Mouse (Mus musculus) hindbrain, embryonic 13.5 days (tissue): ENCODE data around the gene Armc12. TPM values are rescaled to one million over a fixed set of nuclear protein-coding genes. Genes with fewer than 3 reads are reported as not detected.

ENCODE experiments used
- ATAC-seq: fragments of 200-750 bp; cut with Nextera tagmentation; 2 replicates; pipeline ENCODE4 v1.8.0; 2017; ENCODE audit warnings: moderate TSS enrichment; ENCODE audit not compliant: low FRiP score
- H3K27ac ChIP-seq: fragments of 300-500 bp; sonication (generic); 2 replicates; pipeline ENCODE4 v1.5.1; 2015; ENCODE audit warnings: inconsistent platforms, mild to moderate bottlenecking, moderate library complexity
- H3K27me3 ChIP-seq: fragments of 300-500 bp; sonication (generic); 2 replicates; pipeline ENCODE4 v1.6.1; 2015; ENCODE audit warnings: mild to moderate bottlenecking, inconsistent platforms
- H3K36me3 ChIP-seq: fragments of 300-500 bp; sonication (generic); 2 replicates; pipeline ENCODE4 v1.6.1; 2015; ENCODE audit warnings: mild to moderate bottlenecking, inconsistent platforms
- H3K4me1 ChIP-seq: fragments of 300-500 bp; sonication (generic); replicated peaks from 2 replicates; pipeline ENCODE4 v1.6.1; 2015; ENCODE audit warnings: inconsistent platforms
- H3K4me2 ChIP-seq: fragments of 300-500 bp; sonication (generic); 2 replicates; pipeline ENCODE4 v1.6.1; 2015; ENCODE audit warnings: inconsistent platforms, mild to moderate bottlenecking, moderate library complexity
- H3K4me3 ChIP-seq: fragments of 300-500 bp; sonication (generic); 2 replicates; pipeline ENCODE4 v1.5.1; 2015; ENCODE audit warnings: mild to moderate bottlenecking, inconsistent platforms
- H3K9ac ChIP-seq: fragments of 300-500 bp; sonication (generic); 2 replicates; pipeline ENCODE4 v1.6.1; 2015; ENCODE audit warnings: mild to moderate bottlenecking, inconsistent platforms
- H3K9me3 ChIP-seq: fragments of 300-500 bp; sonication (generic); 2 replicates; pipeline ENCODE4 v1.6.1; 2016; ENCODE audit warnings: inconsistent platforms
- WGBS: fragments of 180-500 bp; shearing (Covaris S2); methylation state at CpG from one replicate; pipeline ENCODE4 v1.1.7; 2015; 5-methylcytosine and 5-hydroxymethylcytosine counted together
- polyA plus RNA-seq: library from polyadenylated mRNA; unstranded; fragments of >200 nt; fragmentation: Nextera tagmentation; extraction: Ambion mirVana; gene quantifications from 2 replicates; pipeline ENCODE4 v1.2.1, GENCODE M21; 2015

Gene Armc12
- not detected in 2 replicates for polyA plus RNA-seq

DNA sequence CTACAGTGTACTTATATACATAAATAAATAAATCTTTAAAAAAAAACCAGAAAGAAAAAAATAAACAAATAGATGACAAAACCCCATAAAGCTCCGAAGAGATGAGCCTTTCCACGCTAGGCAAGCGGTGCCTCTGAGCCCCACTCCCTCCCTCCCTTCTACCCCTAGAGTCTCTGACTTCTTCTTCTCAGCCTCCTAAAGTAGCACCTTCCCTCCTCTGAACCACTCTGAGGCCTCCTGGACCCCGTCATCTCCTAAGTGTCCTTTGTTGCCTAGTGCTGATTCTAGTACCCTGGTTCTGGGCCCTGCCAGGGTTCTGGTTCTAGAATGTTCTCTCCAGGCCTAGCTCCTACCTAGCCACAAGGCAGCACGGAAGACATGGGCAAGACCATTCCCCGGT lies at the start of gene Armc12:
Gene Armc12 (plus strand): TSS at position 301 of the 400 bp plus-strand sequence.
- Histone ChIP-seq H3K9ac (no peak within 1 kb of the TSS), H3K4me1 (peaks cover 13% of the 10 kb centered on the region), H3K4me3 (no peak within 1 kb of the TSS), H3K36me3 (no peaks in the 10 kb centered on the region), H3K9me3 (no peaks in the 10 kb centered on the region), H3K4me2 (no peak within 1 kb of the TSS; the same call in 1 of the 2 replicates), H3K27me3 (peaks cover 34% of the 10 kb centered on the region), H3K27ac (no peak within 1 kb of the TSS)
- WGBS = 88% methylated on average over 6 of the region's 6 CpGs
- no peak for ATAC-seq

DNA sequence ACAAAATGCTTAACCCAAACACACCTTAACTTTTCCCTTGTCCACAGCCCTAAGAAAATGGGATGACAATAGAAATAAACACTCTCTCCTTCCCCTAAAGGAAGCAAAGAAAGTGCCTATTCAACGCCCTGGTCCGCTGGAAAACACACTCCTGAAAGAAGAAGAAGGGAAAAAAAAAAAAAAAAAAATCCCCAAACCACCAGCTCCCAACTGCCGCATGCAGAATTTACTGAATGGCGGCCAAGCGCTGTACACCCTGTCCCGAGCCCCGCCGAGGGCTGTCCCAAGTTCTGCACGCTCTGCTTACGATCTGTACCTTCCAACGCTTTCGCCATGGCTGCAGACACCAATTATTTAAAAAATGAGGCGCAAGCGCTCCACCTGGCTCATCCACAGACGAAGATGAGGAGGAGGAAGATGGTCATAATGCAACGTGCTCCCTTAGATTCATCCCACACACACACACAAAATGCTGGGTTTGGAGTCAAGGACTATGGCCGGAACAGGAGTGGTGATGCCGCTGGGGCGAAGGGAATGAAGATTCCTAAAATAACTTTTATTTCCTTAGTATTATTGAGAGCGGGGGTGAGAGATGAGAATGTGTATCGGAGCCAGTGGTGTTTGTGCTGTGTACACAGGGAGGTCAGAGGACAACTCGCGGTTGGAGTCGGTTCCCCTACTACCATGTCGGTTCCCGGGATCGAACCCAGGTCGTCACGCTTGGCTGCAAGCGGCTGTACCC lies 45.7 kb upstream of the Armc12 start:
- H3K27me3 ChIP-seq = no peaks in the 10 kb centered on the region
- no peaks in the 10 kb centered on the region for H3K9me3 ChIP-seq
- WGBS = 5% methylated on average over 30 of the region's 30 CpGs
- no peaks in the 10 kb centered on the region for H3K36me3 ChIP-seq
- no peak for ATAC-seq
- H3K4me3 ChIP-seq = peak overlapping the region; percentile 86
- H3K9ac ChIP-seq = peak overlapping the region; percentile 84
- peak overlapping the region; percentile 76 for H3K4me2 ChIP-seq
- peaks cover 12% of the 10 kb centered on the region for H3K4me1 ChIP-seq
- peak overlapping the region; percentile 93 for H3K27ac ChIP-seq

DNA sequence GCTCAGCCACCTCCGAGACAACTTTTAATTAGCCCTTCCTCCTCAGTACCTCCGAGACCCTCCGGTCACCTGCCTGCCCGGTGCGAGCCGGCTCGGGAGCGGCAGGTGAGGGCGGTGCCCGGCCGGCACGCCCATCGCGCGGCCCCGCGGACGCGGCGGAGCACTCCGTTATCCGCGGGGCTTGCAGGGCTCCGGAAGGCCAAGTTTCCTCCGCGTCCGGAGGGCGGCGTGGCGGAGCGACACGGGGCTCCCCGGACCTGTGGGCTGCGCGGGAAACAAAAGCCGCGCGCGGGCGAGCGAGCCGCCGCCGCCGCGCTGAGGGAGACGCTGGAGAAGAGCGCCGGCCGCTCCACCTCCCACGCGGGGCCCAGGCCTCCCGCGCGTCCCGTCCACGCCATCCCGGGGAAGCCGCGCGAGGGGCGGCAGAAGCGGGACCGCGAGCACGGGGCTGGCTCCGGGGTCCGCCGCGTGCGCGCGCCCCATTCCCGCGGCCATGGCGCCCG lies 45.1 kb upstream of the Armc12 start:
- no peaks in the 10 kb centered on the region for H3K9me3 ChIP-seq
- H3K9ac ChIP-seq = peak overlapping the region; percentile 84
- peak; percentile 76 for ATAC-seq
- peak overlapping the region; percentile 93 for H3K27ac ChIP-seq
- H3K27me3 ChIP-seq = no peaks in the 10 kb centered on the region
- H3K36me3 ChIP-seq = no peaks in the 10 kb centered on the region
- peak overlapping the region; percentile 86 for H3K4me3 ChIP-seq
- H3K4me1 ChIP-seq = peaks cover 12% of the 10 kb centered on the region
- under 1% methylated on average over 73 of the region's 77 CpGs for WGBS
- H3K4me2 ChIP-seq = peak overlapping the region; percentile 76

DNA sequence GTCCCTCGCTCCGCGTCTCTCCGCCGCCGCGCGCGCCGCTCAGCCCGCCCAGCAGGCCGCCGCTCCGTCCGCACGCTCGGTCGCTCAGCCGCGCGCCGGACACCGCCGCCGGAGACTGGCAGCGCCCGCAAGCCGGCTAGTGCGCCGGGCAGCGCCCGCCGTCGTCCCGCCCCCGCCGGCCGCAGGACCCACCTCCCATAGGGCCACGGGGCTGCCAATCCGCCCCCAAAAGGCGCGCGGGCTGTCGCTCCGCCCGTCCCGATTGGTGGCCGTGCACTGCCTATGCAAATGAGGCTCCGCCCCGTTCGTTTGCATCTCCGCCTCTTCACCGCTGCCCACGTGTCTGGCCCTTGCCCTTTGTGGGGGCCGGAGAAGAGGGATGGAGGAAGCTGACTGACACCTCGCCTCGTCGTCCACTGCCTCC lies 44.6 kb upstream of the Armc12 start:
- no peaks in the 10 kb centered on the region for H3K9me3 ChIP-seq
- peak overlapping the region; percentile 76 for H3K4me2 ChIP-seq
- peaks cover 12% of the 10 kb centered on the region for H3K4me1 ChIP-seq
- H3K27ac ChIP-seq = peak overlapping the region; percentile 93
- no peaks in the 10 kb centered on the region for H3K36me3 ChIP-seq
- WGBS = 0% methylated on average over 44 of the region's 58 CpGs
- peak; percentile 98 for ATAC-seq
- no peaks in the 10 kb centered on the region for H3K27me3 ChIP-seq
- peak overlapping the region; percentile 84 for H3K9ac ChIP-seq
- peak overlapping the region; percentile 86 for H3K4me3 ChIP-seq

DNA sequence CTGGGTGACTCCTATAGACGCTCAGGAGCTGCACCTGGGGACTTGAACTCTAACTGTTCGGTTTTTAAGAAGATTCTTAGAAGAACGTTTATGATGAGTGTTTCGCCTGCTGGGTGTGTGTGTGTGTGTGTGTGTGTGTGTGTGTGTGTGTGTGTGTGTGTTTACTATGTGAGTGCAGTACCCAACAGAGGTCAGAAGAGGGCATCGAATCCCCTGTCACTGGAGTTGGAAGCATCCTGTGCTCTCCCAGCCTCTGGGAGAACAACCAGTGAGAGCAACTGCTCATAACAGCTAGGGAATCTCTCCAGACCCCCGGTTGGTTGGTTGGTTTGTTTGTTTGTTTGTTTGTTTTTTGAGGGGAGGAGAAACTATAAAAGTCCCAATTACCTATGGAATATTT lies 43.9 kb upstream of the Armc12 start:
- Histone ChIP-seq H3K36me3 (no peaks in the 10 kb centered on the region), H3K9ac (no peak overlapping the region), H3K4me1 (peaks cover 19% of the 10 kb centered on the region), H3K27ac (no peak overlapping the region; the same call in 1 of the 2 replicates), H3K4me2 (peak overlapping the region; percentile 76), H3K4me3 (peak overlapping the region; percentile 86), H3K9me3 (no peaks in the 10 kb centered on the region), H3K27me3 (no peaks in the 10 kb centered on the region)
- ATAC-seq = no peak; the same call in 1 of the 2 replicates
- 76% methylated on average over 6 of the region's 6 CpGs for WGBS

DNA sequence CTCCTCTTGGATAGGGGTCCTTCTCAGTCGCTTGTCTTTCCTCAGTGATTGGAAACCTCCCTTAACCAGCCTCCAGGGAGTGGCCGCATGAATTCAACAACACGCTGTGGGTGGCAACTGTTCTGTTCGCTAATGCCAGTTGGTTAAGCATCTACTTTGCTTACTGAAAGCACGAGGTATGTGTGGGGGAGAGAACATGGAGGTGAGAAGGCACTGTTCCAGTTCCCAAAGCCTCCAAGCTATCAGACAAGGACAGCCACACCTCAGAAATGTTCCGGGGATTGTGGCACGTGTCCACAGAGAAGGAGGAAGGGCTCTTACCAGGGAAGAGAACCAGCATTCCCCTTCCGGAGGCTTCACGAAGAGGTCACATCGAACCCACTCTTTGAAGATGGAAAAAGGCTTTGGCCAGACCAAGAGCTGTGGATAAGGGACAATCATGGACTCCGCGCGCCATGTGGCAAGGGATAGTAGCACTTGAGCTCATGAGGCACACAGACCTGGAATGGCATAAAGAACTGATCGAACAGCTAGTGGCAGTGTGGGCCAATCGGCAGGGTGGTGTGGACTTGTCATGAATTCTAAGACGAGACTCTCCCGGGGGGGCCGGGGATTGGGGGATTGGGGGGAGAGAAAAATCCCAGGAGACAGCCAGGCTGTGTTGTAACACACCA lies 42.9 kb upstream of the Armc12 start:
- Histone ChIP-seq H3K27ac (no peak overlapping the region), H3K9me3 (no peaks in the 10 kb centered on the region), H3K27me3 (no peaks in the 10 kb centered on the region), H3K4me3 (no peak overlapping the region), H3K4me2 (no peak overlapping the region), H3K36me3 (no peaks in the 10 kb centered on the region), H3K4me1 (peaks cover 20% of the 10 kb centered on the region), H3K9ac (no peak overlapping the region)
- ATAC-seq = no peak
- 90% methylated on average over 18 of the region's 18 CpGs for WGBS

DNA sequence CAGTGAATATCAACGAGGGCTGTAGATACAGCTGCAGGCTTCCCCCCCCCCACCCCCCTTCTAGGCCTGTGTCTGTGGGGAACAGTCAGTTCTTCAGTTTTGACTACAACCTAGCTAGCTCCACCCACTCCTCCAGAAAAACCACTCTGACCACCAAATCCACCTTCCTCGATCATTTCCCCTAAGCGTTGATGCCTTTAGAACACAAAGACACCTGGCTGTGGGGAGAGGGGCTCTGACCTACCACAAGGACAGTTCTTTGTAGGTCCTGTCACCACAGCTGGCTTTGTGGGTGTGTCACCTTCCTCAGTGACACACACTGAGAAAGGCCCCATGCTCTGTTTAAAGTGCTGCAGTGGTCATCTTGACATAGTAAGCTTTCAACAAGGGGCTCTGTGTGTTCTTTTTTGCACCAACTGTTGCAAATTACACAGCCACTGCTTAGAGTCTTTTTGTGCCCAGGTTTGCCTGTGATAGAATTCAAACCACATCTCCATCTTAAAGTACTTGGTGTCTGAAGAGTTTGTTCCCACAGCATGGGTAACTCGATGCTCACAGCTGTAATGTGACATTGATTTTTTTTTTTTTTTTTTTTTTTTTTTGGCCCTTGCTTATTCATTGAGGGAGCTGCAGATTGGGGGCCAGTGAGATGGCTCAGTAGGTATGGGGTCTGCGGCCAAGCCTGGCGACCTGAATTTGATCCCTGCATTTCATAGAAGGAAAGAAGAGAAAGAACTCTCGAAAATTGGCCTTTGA lies 42.2 kb upstream of the Armc12 start:
- no peaks in the 10 kb centered on the region for H3K36me3 ChIP-seq
- WGBS = 66% methylated on average over 7 of the region's 7 CpGs
- H3K9ac ChIP-seq = no peak overlapping the region
- H3K4me1 ChIP-seq = peaks cover 20% of the 10 kb centered on the region
- no peak for ATAC-seq
- no peaks in the 10 kb centered on the region for H3K27me3 ChIP-seq
- H3K4me2 ChIP-seq = no peak overlapping the region
- H3K27ac ChIP-seq = no peak overlapping the region
- no peaks in the 10 kb centered on the region for H3K9me3 ChIP-seq
- H3K4me3 ChIP-seq = no peak overlapping the region

DNA sequence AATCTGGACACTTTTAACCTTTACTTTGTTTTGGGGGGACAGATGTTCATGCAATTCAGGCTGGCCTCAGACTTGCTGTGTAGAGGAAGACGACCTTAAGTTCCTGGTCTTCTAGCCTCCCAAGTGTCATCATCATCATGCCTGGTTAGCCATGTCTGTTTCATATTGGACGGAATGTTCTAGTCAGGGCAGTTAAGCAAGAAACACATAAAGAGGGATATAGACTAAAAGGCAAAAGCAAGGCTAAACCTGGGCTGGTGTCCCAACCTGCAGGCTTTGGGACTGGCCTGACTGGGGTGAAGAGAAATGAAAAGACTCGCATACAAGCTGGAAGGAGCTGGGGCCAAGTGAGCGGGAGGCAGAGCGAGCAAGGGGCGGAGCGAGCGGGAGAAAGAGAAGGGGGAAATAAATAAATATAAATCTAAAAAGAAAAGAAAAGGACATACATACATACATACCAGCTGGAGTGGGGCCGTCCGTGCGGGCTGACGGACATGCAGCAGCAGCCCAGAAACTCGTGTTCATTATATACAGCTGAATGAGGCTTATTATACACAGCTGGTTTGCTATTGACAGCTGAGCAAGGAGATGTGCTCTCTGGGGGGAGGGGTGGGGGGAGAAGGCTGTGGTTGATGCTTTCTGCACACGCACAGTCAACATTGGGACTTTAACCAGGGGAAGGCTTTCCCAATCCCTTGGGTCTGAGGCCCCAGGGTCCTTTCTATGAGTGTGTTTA lies 39.4 kb upstream of the Armc12 start:
- no peaks in the 10 kb centered on the region for H3K9me3 ChIP-seq
- no peak overlapping the region for H3K4me3 ChIP-seq
- no peak overlapping the region for H3K27ac ChIP-seq
- H3K36me3 ChIP-seq = no peaks in the 10 kb centered on the region
- WGBS = 58% methylated on average over 14 of the region's 14 CpGs
- no peak for ATAC-seq
- no peaks in the 10 kb centered on the region for H3K27me3 ChIP-seq
- H3K9ac ChIP-seq = no peak overlapping the region
- peaks cover 11% of the 10 kb centered on the region for H3K4me1 ChIP-seq
- peak overlapping the region; percentile 6; the same call in 1 of the 2 replicates for H3K4me2 ChIP-seq

DNA sequence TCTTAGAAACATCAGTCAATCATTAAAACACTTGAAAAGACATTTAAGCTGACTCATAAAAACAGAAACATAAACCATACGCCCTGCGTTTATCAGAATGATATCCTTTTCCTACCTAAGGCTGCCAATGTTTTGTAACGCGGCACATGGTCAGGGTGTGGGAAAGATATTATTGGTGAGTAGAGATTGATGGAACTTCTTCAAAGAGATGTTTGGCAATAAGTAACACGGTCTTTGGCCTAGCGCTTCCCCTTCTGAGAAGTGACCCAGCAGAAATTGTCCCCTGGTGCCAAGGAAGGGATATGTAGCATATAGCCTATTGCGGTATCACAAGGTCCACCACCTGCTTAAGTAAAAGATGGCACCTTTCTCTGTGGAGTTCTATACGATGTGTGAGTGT lies 34.8 kb upstream of the Armc12 start:
- 91% methylated on average over 8 of the region's 8 CpGs for WGBS
- H3K27ac ChIP-seq = no peak overlapping the region
- H3K4me3 ChIP-seq = no peak overlapping the region
- ATAC-seq = no peak
- H3K9ac ChIP-seq = no peak overlapping the region
- H3K36me3 ChIP-seq = no peaks in the 10 kb centered on the region
- no peak overlapping the region for H3K4me2 ChIP-seq
- H3K9me3 ChIP-seq = no peaks in the 10 kb centered on the region
- H3K27me3 ChIP-seq = no peaks in the 10 kb centered on the region
- H3K4me1 ChIP-seq = peaks cover 8% of the 10 kb centered on the region

DNA sequence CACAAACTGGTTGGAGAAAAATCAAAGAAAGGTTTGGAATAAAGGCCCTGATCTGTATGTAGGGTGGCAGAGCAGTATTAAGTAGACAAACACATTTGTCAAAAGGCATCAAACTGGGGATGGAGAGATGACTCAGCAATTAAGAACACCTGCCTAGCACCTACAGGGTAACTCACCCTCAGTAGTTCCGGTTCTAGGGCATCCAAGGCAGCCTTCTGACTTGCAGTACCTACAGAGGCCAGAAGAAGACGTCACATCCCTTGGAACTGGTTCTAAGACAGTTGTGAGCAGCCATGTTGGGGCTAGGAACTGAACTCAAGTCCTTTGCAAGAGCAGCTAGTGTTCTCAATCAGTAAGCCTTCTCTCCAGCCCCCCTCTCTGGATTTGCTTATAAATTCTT lies 31.4 kb upstream of the Armc12 start:
- Histone ChIP-seq H3K36me3 (no peaks in the 10 kb centered on the region), H3K9ac (no peak overlapping the region), H3K4me2 (no peak overlapping the region), H3K27ac (no peak overlapping the region), H3K9me3 (no peaks in the 10 kb centered on the region), H3K4me3 (no peak overlapping the region), H3K4me1 (no peaks in the 10 kb centered on the region), H3K27me3 (no peaks in the 10 kb centered on the region)
- no peak for ATAC-seq
- WGBS = 68% methylated on average over 2 of the region's 2 CpGs

DNA sequence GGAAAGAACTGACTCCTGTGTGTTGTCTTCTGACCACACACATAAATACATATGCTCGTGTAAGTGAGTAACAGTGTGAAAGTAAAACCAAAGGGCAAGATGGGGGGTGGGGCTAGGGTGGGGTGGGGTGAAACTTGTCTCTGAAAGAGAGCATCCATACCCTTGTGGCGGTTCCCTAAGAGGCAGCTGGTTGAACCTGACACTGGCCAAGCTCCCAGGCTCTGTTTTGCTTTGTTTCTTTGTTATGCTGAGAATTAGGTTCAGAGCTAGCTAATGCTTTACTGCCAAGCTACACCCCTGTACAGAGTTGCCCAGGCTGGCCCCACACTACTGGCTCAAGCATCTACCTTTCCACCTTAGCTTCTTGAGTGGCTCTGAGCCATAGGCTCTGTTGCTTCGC lies 30.1 kb upstream of the Armc12 start:
- no peak overlapping the region for H3K4me3 ChIP-seq
- H3K36me3 ChIP-seq = no peaks in the 10 kb centered on the region
- no peaks in the 10 kb centered on the region for H3K4me1 ChIP-seq
- ATAC-seq = no peak
- no peaks in the 10 kb centered on the region for H3K27me3 ChIP-seq
- 77% methylated on average over 3 of the region's 3 CpGs for WGBS
- no peak overlapping the region for H3K9ac ChIP-seq
- H3K4me2 ChIP-seq = no peak overlapping the region
- no peak overlapping the region for H3K27ac ChIP-seq
- H3K9me3 ChIP-seq = no peaks in the 10 kb centered on the region
